Mouse (Mus musculus) intestine, embryonic 15.5 days (tissue): Measurements from ENCODE around the gene Gm13695. TPM values are rescaled to one million over a fixed set of nuclear protein-coding genes. Genes with fewer than 3 reads are reported as not detected.
"Not testable (repeated sequence)": the region's sequence is repeated elsewhere in the genome, so short reads cannot be mapped to it uniquely, and the experiment has no call there.

Experiments
- ATAC-seq: fragments of 200-750 bp; cut with Nextera tagmentation; 2 replicates; pipeline ENCODE4 v1.8.0; 2017; ENCODE audit warnings: moderate TSS enrichment, moderate library complexity
- H3K27ac ChIP-seq: fragments of 300-500 bp; sonication (generic); 2 replicates; pipeline ENCODE4 v1.5.1; 2015; ENCODE audit warnings: mild to moderate bottlenecking, inconsistent platforms
- H3K27me3 ChIP-seq: fragments of 300-500 bp; sonication (generic); replicated peaks from 2 replicates; pipeline ENCODE4 v1.6.1; 2015; ENCODE audit warnings: inconsistent platforms
- H3K36me3 ChIP-seq: fragments of 300-500 bp; sonication (generic); 2 replicates; pipeline ENCODE4 v1.6.1; 2015; ENCODE audit warnings: inconsistent platforms
- H3K4me1 ChIP-seq: fragments of 300-500 bp; sonication (generic); replicated peaks from 2 replicates; pipeline ENCODE4 v1.6.1; 2015; ENCODE audit warnings: inconsistent platforms
- H3K4me2 ChIP-seq: fragments of 300-500 bp; sonication (generic); replicated peaks from 2 replicates; pipeline ENCODE4 v1.6.1; 2015; ENCODE audit warnings: mild to moderate bottlenecking, inconsistent platforms
- H3K4me3 ChIP-seq: fragments of 300-500 bp; sonication (generic); replicated peaks from 2 replicates; pipeline ENCODE4 v1.5.1; 2015; ENCODE audit warnings: inconsistent platforms
- H3K9ac ChIP-seq: fragments of 300-500 bp; sonication (generic); 2 replicates; pipeline ENCODE4 v1.6.1; 2015; ENCODE audit warnings: inconsistent platforms
- H3K9me3 ChIP-seq: fragments of 300-500 bp; sonication (generic); 2 replicates; pipeline ENCODE4 v1.6.1; 2016; ENCODE audit warnings: inconsistent platforms
- WGBS: fragments of 180-500 bp; shearing (Covaris S2); methylation state at CpG from one replicate; pipeline ENCODE4 v1.1.7; 2015; 5-methylcytosine and 5-hydroxymethylcytosine counted together
- polyA plus RNA-seq: library from polyadenylated mRNA; unstranded; fragments of >200 nt; fragmentation: Nextera tagmentation; extraction: Ambion mirVana; gene quantifications from 2 replicates; pipeline ENCODE4 v1.2.1, GENCODE M21; 2015

The Gm13695 gene
- polyA plus RNA-seq, 1 experiment from 2014 or later: not detected

DNA sequence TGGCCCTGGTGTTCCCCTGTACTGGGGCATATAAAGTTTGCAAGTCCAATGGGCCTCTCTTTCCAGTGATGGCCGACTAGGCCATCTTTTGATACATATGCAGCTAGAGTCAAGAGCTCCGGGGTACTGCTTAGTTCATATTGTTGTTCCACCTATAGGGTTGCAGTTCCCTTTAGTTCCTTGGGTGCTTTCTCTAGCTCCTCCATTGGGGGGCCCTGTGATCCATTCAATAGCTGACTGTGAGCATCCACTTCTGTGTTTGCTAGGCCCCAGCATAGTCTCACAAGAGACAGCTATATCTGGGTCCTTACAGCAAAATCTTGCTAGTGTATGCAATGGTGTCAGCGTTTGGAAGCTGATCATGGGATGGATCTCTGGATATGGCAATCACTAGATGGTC lies 27.4 kb downstream of the Gm13695 start:
- WGBS: 100% methylated on average over 3 of the region's 3 CpGs
- H3K9ac ChIP-seq, H3K27ac ChIP-seq, H3K36me3 ChIP-seq, H3K4me3 ChIP-seq, H3K27me3 ChIP-seq, H3K4me1 ChIP-seq, ATAC-seq, H3K9me3 ChIP-seq, H3K4me2 ChIP-seq: not testable (repeated sequence)

DNA sequence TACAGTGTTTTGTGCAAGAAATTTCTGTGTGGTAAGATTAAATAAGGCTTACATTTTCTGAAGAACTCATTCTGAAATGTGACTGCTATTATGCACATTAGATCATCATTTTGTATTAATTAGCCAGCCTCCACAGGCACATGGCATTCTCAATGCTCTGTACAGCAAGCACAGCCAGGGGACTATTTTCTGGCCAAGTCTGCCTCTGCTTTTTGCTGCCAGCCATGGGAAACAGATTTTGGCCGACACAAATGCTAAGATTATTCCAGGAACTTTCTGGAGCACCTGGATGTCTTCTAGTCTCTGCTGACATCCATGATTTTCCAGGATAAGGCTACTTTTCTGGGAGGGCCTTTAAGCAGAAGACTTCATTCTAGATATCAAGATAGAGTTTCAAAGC lies 41.8 kb downstream of the Gm13695 start:
- no peaks in the 10 kb centered on the region for H3K9me3 ChIP-seq
- no peak overlapping the region for H3K4me2 ChIP-seq
- no peaks in the 10 kb centered on the region for H3K4me1 ChIP-seq
- no peak overlapping the region for H3K9ac ChIP-seq
- WGBS: 48% methylated on average over 1 of the region's 1 CpGs
- H3K27ac ChIP-seq: no peak overlapping the region
- ATAC-seq: no peak
- H3K27me3 ChIP-seq: no peaks in the 10 kb centered on the region
- no peaks in the 10 kb centered on the region for H3K36me3 ChIP-seq
- no peak overlapping the region for H3K4me3 ChIP-seq

DNA sequence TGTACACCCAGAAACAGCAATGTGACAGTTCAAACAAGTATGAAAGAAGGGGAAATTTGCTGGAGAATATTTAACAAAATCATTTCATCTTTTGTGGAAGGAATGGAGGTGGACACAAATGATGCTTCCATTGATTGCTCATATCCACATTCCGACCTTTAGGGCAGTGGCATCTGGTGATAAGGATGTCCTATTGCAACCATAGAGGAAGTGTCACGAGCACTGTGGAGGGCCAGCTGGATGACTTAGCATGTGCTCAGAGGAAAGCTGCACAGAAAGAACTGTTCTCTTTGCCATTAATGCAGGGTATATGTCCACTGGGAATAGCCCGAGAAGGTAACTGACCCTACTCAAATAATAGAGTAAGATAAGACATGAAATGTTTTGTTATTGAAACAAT lies 42.7 kb downstream of the Gm13695 start:
- Histone ChIP-seq H3K4me1 (no peaks in the 10 kb centered on the region), H3K9me3 (no peaks in the 10 kb centered on the region), H3K4me3 (no peak overlapping the region), H3K27me3 (no peaks in the 10 kb centered on the region), H3K36me3 (no peaks in the 10 kb centered on the region), H3K27ac (no peak overlapping the region), H3K9ac (no peak overlapping the region), H3K4me2 (no peak overlapping the region)
- ATAC-seq: no peak
- 61% methylated on average over 3 of the region's 3 CpGs for WGBS

DNA sequence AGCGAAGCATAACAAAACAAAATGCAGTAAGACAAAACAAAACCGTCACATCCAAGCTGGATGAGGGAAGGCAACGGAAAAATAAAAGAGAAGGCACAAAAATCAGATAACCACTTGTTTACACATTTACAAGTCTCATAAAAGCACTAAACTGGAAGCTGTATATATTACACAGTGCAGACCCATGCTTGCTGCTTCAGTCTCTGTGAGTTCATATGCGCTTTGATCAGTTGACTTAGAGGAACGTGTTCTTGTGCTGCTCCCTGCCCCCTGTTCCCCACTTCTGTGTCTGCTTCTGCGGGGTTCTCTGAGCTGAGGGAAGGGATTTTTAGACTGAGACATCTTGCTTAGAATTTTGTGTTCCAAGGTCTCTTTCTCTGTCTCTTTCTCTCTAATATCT lies 47.5 kb downstream of the Gm13695 start:
- no peak for ATAC-seq
- WGBS: 47% methylated on average over 6 of the region's 6 CpGs
- no peaks in the 10 kb centered on the region for H3K27me3 ChIP-seq
- no peak overlapping the region for H3K27ac ChIP-seq
- H3K4me2 ChIP-seq: no peak overlapping the region
- H3K9me3 ChIP-seq: no peaks in the 10 kb centered on the region
- H3K9ac ChIP-seq: no peak overlapping the region
- H3K4me1 ChIP-seq: no peaks in the 10 kb centered on the region; the same call in 1 of the 2 replicates
- no peaks in the 10 kb centered on the region for H3K36me3 ChIP-seq
- H3K4me3 ChIP-seq: no peak overlapping the region

DNA sequence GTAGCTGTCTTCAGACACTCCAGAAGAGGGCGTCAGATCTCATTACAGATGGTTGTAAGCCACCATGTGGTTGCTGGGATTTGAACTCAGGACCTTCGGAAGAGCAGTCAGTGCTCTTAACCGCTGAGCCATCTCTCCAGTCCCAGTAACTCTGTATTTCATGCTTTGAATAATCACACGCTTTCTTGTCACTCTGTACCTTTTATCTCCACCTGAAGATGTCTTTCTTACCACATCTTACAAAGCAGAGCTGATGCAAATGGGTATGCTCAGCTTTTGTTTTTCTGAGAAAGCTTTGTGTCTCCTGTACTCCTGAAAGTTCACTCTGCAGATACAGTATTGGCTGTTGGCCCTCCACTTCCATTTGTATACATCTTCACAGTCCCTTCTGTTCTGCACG lies 49.2 kb downstream of the Gm13695 start:
- 80% methylated on average over 5 of the region's 5 CpGs for WGBS
- ATAC-seq, H3K4me3 ChIP-seq: not testable (repeated sequence)

DNA sequence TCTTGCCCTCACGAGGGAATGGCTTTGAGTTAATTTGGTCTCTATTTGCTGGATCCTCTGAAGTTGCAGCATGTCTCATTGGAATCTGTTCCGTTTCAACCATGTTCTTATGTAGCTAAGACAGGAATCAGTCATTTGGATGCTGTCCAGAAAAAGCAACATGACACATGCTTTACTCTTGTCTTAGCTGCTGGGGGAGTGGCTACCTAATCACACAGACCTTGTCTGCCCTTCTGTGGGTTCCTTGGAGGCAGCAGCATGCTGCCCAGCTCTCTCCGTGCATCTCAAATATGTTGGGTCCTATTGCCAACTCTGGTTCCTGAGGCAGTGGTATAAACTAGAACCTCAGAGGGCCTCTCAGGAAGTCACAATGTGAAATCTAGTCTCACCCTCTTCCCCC lies 51.2 kb downstream of the Gm13695 start:
- Histone ChIP-seq H3K27ac (no peak overlapping the region), H3K9me3 (no peaks in the 10 kb centered on the region), H3K4me3 (no peak overlapping the region), H3K36me3 (no peaks in the 10 kb centered on the region), H3K4me2 (no peak overlapping the region), H3K4me1 (no peaks in the 10 kb centered on the region; the same call in 1 of the 2 replicates), H3K27me3 (no peaks in the 10 kb centered on the region), H3K9ac (no peak overlapping the region)
- no peak for ATAC-seq
- 38% methylated on average over 3 of the region's 3 CpGs for WGBS

More for the DNA sequence above, 49.2 kb downstream of the Gm13695 start:
- not testable (repeated sequence) for H3K9ac ChIP-seq, H3K27me3 ChIP-seq, H3K4me1 ChIP-seq, H3K36me3 ChIP-seq, H3K4me2 ChIP-seq, H3K9me3 ChIP-seq, H3K27ac ChIP-seq

Other genes with a start within 250 kb of the Gm13695 start
- 61.3 and 76.7 TPM in 2 replicates for gene Itgav, start 242.9 kb upstream of the Gm13695 start, polyA plus RNA-seq
- 8.9 and 9.3 TPM in 2 replicates for gene Fam171b, start 154.7 kb upstream of the Gm13695 start, polyA plus RNA-seq
- gene Zswim2, start 26.1 kb upstream of the Gm13695 start, polyA plus RNA-seq: not detected in 2 replicates
- gene Gm13698, start 11.6 kb upstream of the Gm13695 start, polyA plus RNA-seq: not detected in 2 replicates
- gene Gm13693, start 5.8 kb upstream of the Gm13695 start, polyA plus RNA-seq: not detected in 2 replicates
- not detected in 2 replicates for gene Gm13696, start 5.8 kb downstream of the Gm13695 start, polyA plus RNA-seq
- gene Gm13694, start 11.6 kb downstream of the Gm13695 start, polyA plus RNA-seq: not detected in 2 replicates
- not detected in 2 replicates for gene Gm13697, start 17.4 kb downstream of the Gm13695 start, polyA plus RNA-seq
- not detected in 2 replicates for gene Gm13691, start 23.2 kb downstream of the Gm13695 start, polyA plus RNA-seq